Mouse (Mus musculus) C2C12 (cell line): ENCODE measurements at regions not wholly inside any gene's neighbourhood (a gene's known extent, or its start where the extent isn't known, plus 50 kb on each side); places are given as distances from the start of the nearest gene placed in this dataset.

Experiments used
- CTCF ChIP-seq: IDR thresholded peaks from one replicate; pipeline ENCODE4 v1.5.1; 2011; ENCODE audit not compliant: control insufficient read depth, insufficient read depth, insufficient read length
- MAX ChIP-seq: IDR thresholded peaks from one replicate; pipeline ENCODE4 v1.6.1; 2011; ENCODE audit warnings: mild to moderate bottlenecking, control low read depth
- MYOG ChIP-seq: IDR thresholded peaks from one replicate; pipeline ENCODE4 v1.6.1; 2011; ENCODE audit not compliant: control insufficient read depth, insufficient read length; ENCODE audit errors: extremely low read depth

DNA sequence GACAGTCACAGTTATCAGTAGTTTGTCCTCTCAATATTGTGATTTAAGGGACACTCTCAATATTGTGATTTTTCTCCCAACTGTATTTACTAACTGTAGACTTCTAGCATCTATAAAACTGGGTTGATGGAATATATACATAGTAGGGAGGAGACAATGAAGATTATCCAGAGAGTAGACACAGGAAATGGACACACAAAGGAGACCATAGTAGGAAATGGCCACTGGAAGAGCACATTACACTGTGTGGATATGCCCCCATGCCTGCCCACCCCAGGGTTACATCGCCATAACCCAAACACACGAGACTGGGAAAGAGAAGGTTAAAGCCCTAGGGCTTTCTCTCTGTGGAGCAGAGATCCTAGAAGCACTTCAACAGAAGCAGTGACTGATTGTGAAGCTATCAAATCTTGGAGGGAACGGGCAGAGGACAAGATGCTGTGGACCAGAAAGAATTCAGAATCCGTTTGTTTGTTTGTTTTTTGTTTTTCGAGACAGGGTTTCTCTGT is 71.0 kb upstream of the Cpm start:
- TF ChIP-seq CTCF (no peak), MYOG (no peak), MAX (no peak)
